Mouse (Mus musculus) lung, postnatal 4 days (tissue): ENCODE results near the gene Csnk1e.
A peak's percentile ranks its signal among the peaks of the same experiment; 100 is the strongest.

ENCODE experiments used
- DNase-seq, 2 experiments: peaks; one replicate each; pipeline ENCODE4 v3.0.0; 2021

Gene Csnk1e

GRCm38 (mm10) chr15:79442961-79443518 is 12.3 kb downstream of the Csnk1e start:
- no peak for DNase-seq

GRCm38 (mm10) chr15:79442257-79442611 is 13.1 kb downstream of the Csnk1e start:
- no peak for DNase-seq

- peak; percentile 87 to 90 for DNase-seq
These were observed 13.8 kb downstream of the Csnk1e start for GRCm38 (mm10) chr15:79441331-79442256.

GRCm38 (mm10) chr15:79440651-79441330 is 14.6 kb downstream of the Csnk1e start:
- DNase-seq = no peak

- DNase-seq = peak; percentile 55 to 70
These were observed 15.1 kb downstream of the Csnk1e start for GRCm38 (mm10) chr15:79440223-79440622.

GRCm38 (mm10) chr15:79439386-79439785 is 16.0 kb downstream of the Csnk1e start:
- no peak for DNase-seq

GRCm38 (mm10) chr15:79438816-79439215 is 16.6 kb downstream of the Csnk1e start:
- DNase-seq = no peak

GRCm38 (mm10) chr15:79438209-79438810 is 17.1 kb downstream of the Csnk1e start:
- peak; percentile 45 to 74 for DNase-seq

GRCm38 (mm10) chr15:79437541-79438208 is 17.7 kb downstream of the Csnk1e start:
- DNase-seq = no peak

GRCm38 (mm10) chr15:79436481-79436921 is 18.9 kb downstream of the Csnk1e start:
- DNase-seq = peak in 1 of 2 experiments; percentile 38

GRCm38 (mm10) chr15:79435191-79435671 is 20.1 kb downstream of the Csnk1e start:
- peak; percentile 57 to 71 for DNase-seq

- peak; percentile 69 to 81 for DNase-seq
These were observed 22.5 kb downstream of the Csnk1e start for GRCm38 (mm10) chr15:79432892-79433291.

GRCm38 (mm10) chr15:79432328-79432727 is 23.0 kb downstream of the Csnk1e start:
- DNase-seq = no peak

GRCm38 (mm10) chr15:79431925-79432324 is 23.4 kb downstream of the Csnk1e start:
- DNase-seq = peak in 1 of 2 experiments; percentile 63

- no peak for DNase-seq
These were observed 24.8 kb downstream of the Csnk1e start for GRCm38 (mm10) chr15:79430461-79431000.

GRCm38 (mm10) chr15:79429994-79430393 is 25.4 kb downstream of the Csnk1e start:
- DNase-seq = no peak

- no peak for DNase-seq
These were observed 25.8 kb downstream of the Csnk1e start for GRCm38 (mm10) chr15:79429527-79429926.

- DNase-seq = no peak
These were observed 26.8 kb downstream of the Csnk1e start for GRCm38 (mm10) chr15:79428616-79429015.

GRCm38 (mm10) chr15:79427516-79427915 is 27.9 kb downstream of the Csnk1e start:
- no peak for DNase-seq

- peak; percentile 65 to 83 for DNase-seq
These were observed 29.9 kb downstream of the Csnk1e start for GRCm38 (mm10) chr15:79425516-79425915.

- DNase-seq = no peak
These were observed 30.8 kb downstream of the Csnk1e start for GRCm38 (mm10) chr15:79424602-79425001.

GRCm38 (mm10) chr15:79422715-79423243 is 32.6 kb downstream of the Csnk1e start:
- no peak for DNase-seq
